ENCODE assay signal across 8 mouse cellular contexts in the genomic region with DNA sequence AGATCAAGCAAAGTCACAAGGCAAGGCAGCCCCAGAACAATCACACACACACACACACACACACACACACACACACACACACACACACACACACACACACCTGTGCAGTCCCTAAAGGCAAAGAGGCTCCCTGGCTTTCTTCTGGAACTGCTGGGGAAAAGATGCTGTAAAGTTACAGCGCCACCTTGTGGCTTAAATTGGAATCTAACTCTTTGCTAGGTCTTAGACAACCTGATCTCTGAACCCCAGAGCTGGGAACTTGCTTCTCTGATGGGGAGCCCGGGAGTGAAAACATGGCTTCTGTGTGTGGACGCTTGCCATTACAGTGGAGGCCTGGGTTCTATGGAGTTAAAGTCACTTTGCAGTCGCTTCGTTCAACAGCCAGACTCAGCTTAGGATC. TPM values are rescaled to one million over a fixed set of nuclear protein-coding genes. Genes with fewer than 3 reads are reported as not detected.
DNase-seq lines count a peak whose midpoint lies in the region; ATAC-seq lines count a peak whose summit lies in the region.

No protein-coding gene starts in this region.

- 0 out of 2 replicates have a peak, but pooled peaks have one; percentile 17 for ATAC-seq in hindbrain, embryonic 15.5 days (ENCODE audit: low FRiP score, low read depth)
- ATAC-seq in liver, embryonic 12.5 days, result 0 out of 2 replicates have a peak, but pooled peaks have one; percentile 38

- 0 out of 2 replicates have a peak, but pooled peaks cover 7% of the 10 kb centered on the region for H3K4me1 ChIP-seq in hindbrain, embryonic 15.5 days (replicated peaks)
- H3K4me1 ChIP-seq in liver, embryonic 12.5 days, result 0 out of 2 replicates have a peak, but pooled peaks cover 8% of the 10 kb centered on the region

- no peaks in the 10 kb centered on the region for H3K9me3 ChIP-seq in hindbrain, embryonic 15.5 days
- H3K9me3 ChIP-seq in liver, embryonic 12.5 days (replicated peaks), result no peaks in the 10 kb centered on the region

- 27% methylated on average over 5 of the region's 5 CpGs for WGBS in hindbrain, embryonic 15.5 days
- 15% methylated on average over 5 of the region's 5 CpGs for WGBS in liver, embryonic 12.5 days (ENCODE audit: insufficient replicate concordance)

- H3K27ac ChIP-seq in hindbrain, embryonic 15.5 days (replicated peaks), result no peak overlapping the region
- no peak overlapping the region for H3K27ac ChIP-seq in liver, embryonic 12.5 days

- H3K27me3 ChIP-seq in hindbrain, embryonic 15.5 days, result no peaks in the 10 kb centered on the region
- H3K27me3 ChIP-seq in liver, embryonic 12.5 days (replicated peaks), result peaks cover 59% of the 10 kb centered on the region

- no peak overlapping the region for H3K4me2 ChIP-seq in hindbrain, embryonic 15.5 days
- H3K4me2 ChIP-seq in liver, embryonic 12.5 days, result no peak overlapping the region

- H3K9ac ChIP-seq in hindbrain, embryonic 15.5 days, result no peak overlapping the region
- no peak overlapping the region for H3K9ac ChIP-seq in liver, embryonic 12.5 days

- DNase-seq in ovary, postnatal 14 days (ENCODE audit: low spot score), result peak; percentile 55
- DNase-seq in ovary, postnatal 10 days (ENCODE audit: low spot score), result no peak
- DNase-seq in T-cell, adult 2 months (ENCODE audit: low spot score), result peak; percentile 58
- DNase-seq in embryo, embryonic 11.5 days (ENCODE audit: low read depth, low spot score), result peak; percentile 67
- peak; percentile 82 for DNase-seq in naive thymus-derived CD4-positive, alpha-beta T cell, adult 2 months (ENCODE audit: low read depth)
- DNase-seq in ovary, adult 18-20 months (ENCODE audit: low spot score), result no peak

- H3K36me3 ChIP-seq in hindbrain, embryonic 15.5 days, result peaks cover 50% of the 10 kb centered on the region
- no peaks in the 10 kb centered on the region for H3K36me3 ChIP-seq in liver, embryonic 12.5 days

- no peak overlapping the region for H3K4me3 ChIP-seq in hindbrain, embryonic 15.5 days
- no peak overlapping the region for H3K4me3 ChIP-seq in liver, embryonic 12.5 days

RNA-seq across cellular contexts. Expression of a gene that starts 13.9 kb away (rescaled TPM):
- polyA plus RNA-seq in hindbrain, embryonic 15.5 days (2015; fragmentation: Nextera tagmentation; extraction: Ambion mirVana), result 38.2 and 40.3 TPM in 2 replicates
- 37.6 and 40.0 TPM in 2 replicates for polyA plus RNA-seq in liver, embryonic 12.5 days (2016; fragmentation: Nextera tagmentation; extraction: Ambion mirVana)

RNA-seq across cellular contexts. Expression of a gene that starts 19.2 kb away (rescaled TPM):
- 584 and 747 TPM in 2 replicates for polyA plus RNA-seq in hindbrain, embryonic 15.5 days (2015; fragmentation: Nextera tagmentation; extraction: Ambion mirVana)
- polyA plus RNA-seq in liver, embryonic 12.5 days (2016; fragmentation: Nextera tagmentation; extraction: Ambion mirVana), result 4.6 and 5.0 TPM in 2 replicates

RNA-seq across cellular contexts. Expression of a gene that starts 42.9 kb away (rescaled TPM):
- polyA plus RNA-seq in hindbrain, embryonic 15.5 days (2015; fragmentation: Nextera tagmentation; extraction: Ambion mirVana), result 34.0 and 36.2 TPM in 2 replicates
- polyA plus RNA-seq in liver, embryonic 12.5 days (2016; fragmentation: Nextera tagmentation; extraction: Ambion mirVana), result 240 and 243 TPM in 2 replicates

RNA-seq across cellular contexts. Expression of a gene that starts 46.4 kb away (rescaled TPM):
- 81.7 and 94.2 TPM in 2 replicates for polyA plus RNA-seq in hindbrain, embryonic 15.5 days (2015; fragmentation: Nextera tagmentation; extraction: Ambion mirVana)
- polyA plus RNA-seq in liver, embryonic 12.5 days (2016; fragmentation: Nextera tagmentation; extraction: Ambion mirVana), result 52.7 and 53.9 TPM in 2 replicates

Comparison
In these comparisons a context has a peak if more than half of its experiments do, and no peak if none do; other contexts are left out.
1. DNase-seq: peak in ovary, postnatal 14 days (single experiment), T-cell, adult 2 months (single experiment), embryo, embryonic 11.5 days (single experiment) and naive thymus-derived CD4-positive, alpha-beta T cell, adult 2 months (single experiment); none in ovary, postnatal 10 days (single experiment) and ovary, adult 18-20 months (single experiment).
2. RNA of a gene that starts 19.2 kb away (polyA plus RNA-seq): 584 to 747 TPM in hindbrain, embryonic 15.5 days; 4.6 to 5.0 TPM in liver, embryonic 12.5 days; every median in the first group is over 10 times any median in the second.